Mouse (Mus musculus) testis, adult 2 months (tissue): ENCODE results near the gene Sinhcaf.

Source experiments
- CTCF ChIP-seq: fragments of 200-500 bp; IDR thresholded peaks from 2 replicates; pipeline ENCODE4 v1.5.1; 2012; ENCODE audit warnings: low read depth, mild to moderate bottlenecking, inconsistent platforms, low read length, moderate library complexity; ENCODE audit not compliant: control insufficient read depth, insufficient read depth, insufficient replicate concordance
- POLR2A ChIP-seq: fragments of 200-500 bp; IDR thresholded peaks from 2 replicates; pipeline ENCODE4 v1.6.1; 2012; ENCODE audit warnings: low read depth, mild to moderate bottlenecking, inconsistent platforms, low read length, moderate library complexity; ENCODE audit not compliant: control insufficient read depth

DNA sequence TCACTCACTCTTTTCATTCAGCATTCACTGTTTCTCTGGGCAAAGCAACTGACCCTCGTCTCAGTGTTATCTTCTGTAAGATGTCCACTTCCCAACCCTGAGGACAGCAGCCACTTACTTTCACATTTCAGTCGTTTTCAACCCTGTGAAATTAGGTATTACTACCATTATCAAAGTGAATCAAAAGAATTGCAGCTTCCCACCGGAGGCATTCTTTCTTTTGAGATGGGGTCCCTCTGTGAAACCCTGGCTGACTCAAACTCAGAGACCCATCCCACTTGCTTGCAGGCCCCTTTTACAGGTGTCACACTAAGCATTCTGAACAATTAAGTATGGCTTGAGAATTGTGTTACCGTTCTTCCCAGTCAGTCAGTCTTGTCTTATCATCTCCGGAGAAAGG is 4.4 kb downstream of the Sinhcaf start:
- no peak for TF ChIP-seq CTCF
- no peak for TF ChIP-seq POLR2A
